Mouse (Mus musculus) embryo, embryonic 11 days (tissue): ENCODE data around the gene Padi6.

Experiments
- DNase-seq: peaks from one replicate; pipeline ENCODE4 v3.0.0-alpha.2; 2015

The Padi6 gene

GRCm38 (mm10) chr4:140747978-140748377 is 5.5 kb upstream of the Padi6 start:
- no peak for DNase-seq

DNA sequence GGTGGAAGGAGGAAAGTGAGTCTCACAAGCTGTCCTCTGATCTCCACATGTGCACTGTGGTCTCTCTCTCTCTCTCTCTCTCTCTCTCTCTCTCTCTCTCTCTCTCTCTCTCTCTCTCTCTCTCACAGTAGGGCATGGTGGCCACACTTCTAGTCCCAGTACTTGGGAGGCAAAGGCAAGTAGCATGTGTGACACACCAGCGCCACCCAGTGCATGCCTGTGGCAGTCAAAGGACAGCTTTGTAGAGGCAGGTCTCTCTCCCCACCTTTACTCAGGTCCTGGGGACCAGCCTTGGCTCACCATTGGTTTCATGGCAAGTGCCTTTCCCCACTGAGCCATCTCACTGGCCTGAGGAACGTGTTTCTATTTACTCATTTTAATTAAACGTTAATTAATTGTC is 2.2 kb upstream of the Padi6 start:
- DNase-seq = peak; percentile 54

GRCm38 (mm10) chr4:140743086-140743485 is 643 bp upstream of the Padi6 start:
- no peak for DNase-seq

- no peak for DNase-seq
Measured at GRCm38 (mm10) chr4:140741401-140741800, 1.0 kb downstream of the Padi6 start.

- DNase-seq = no peak
Measured at GRCm38 (mm10) chr4:140740655-140741054, 1.8 kb downstream of the Padi6 start.

GRCm38 (mm10) chr4:140732871-140733270 is 9.6 kb downstream of the Padi6 start:
- DNase-seq = no peak

DNA sequence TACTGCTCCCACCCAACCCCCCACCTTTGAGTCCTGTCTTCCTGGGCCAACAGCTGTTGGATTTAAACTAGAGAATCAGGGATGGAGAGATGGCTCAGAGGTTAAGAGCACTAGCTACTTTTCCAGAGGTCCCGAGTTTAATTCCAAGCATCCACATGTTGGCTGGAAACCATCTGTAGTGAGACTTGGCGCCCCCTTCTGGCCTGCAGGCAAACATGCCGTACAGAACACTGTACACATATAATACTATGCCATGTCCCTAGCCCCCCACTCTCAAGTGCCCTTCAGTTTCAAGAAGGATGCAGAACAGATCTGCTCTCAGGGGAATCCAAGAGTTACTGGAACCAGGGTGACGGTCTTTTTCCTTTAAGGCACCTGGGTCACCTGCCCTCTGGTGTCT is 10.8 kb downstream of the Padi6 start:
- DNase-seq = no peak

GRCm38 (mm10) chr4:140726907-140727306 is 15.5 kb downstream of the Padi6 start:
- no peak for DNase-seq

- no peak for DNase-seq
Measured at GRCm38 (mm10) chr4:140724739-140725138, 17.7 kb downstream of the Padi6 start.

- DNase-seq = peak; percentile 68
Measured at GRCm38 (mm10) chr4:140723801-140724200, 18.6 kb downstream of the Padi6 start.

GRCm38 (mm10) chr4:140723192-140723591 is 19.3 kb downstream of the Padi6 start:
- no peak for DNase-seq

- no peak for DNase-seq
Measured at GRCm38 (mm10) chr4:140722710-140723109, 19.7 kb downstream of the Padi6 start.

- no peak for DNase-seq
Measured at GRCm38 (mm10) chr4:140721968-140722490, 20.4 kb downstream of the Padi6 start.

DNA sequence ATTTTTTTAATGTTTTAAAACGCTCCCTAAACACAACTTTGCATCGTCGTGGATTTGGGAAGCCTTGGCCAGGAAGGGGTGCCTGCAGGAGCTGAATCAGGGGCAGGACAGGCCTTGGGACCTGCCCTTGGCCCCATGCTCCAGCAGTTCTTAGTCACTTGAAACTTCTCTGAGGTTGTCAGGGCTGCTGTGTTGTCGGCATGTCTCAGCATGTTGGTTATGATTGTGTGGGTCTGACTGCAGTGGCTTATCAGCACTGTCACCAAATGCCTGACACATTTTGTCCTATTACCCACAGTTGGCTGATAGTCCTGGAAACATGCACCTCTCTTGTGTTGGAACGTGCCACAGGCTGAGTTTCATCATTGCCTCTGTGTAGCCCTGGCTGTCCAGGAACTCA is 22.4 kb downstream of the Padi6 start:
- DNase-seq = no peak

DNA sequence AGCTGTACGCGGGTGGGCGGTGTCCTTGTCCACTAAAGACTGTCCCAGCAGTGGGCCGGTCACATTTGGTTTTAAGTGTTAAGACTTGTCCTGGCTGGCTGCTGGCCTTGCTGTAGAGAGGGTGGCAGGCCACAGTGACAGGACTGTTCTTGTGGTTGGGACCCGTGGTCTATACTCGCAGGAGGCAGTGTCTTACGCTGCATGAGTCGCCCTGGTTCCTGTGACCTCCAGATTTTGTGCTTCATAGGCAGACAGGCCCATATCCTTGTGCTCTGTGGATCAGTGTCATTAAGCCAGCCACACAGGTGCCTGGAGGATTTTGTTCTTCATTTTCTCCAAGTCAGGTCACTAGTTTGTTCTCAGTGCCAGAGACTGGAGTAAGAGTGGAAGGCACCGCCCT is 24.0 kb downstream of the Padi6 start:
- DNase-seq = no peak

DNA sequence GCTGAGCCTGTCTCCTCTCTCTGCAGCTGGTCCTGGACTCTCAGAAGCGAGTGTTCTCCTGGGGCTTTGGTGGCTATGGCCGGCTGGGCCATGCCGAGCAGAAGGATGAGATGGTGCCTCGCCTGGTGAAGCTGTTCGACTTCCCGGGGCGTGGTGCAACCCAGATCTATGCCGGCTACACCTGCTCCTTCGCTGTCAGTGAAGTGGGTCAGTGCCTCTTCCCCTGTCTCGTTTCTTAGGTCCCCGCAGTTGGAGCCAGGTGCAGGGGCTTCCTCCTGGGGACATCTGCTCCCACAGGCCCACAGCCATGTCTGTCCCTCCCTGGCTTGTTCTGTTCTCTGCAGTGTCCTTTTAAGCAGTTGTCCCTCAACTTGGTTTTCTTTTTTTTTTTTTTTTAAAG is 25.4 kb downstream of the Padi6 start:
- DNase-seq = no peak

DNA sequence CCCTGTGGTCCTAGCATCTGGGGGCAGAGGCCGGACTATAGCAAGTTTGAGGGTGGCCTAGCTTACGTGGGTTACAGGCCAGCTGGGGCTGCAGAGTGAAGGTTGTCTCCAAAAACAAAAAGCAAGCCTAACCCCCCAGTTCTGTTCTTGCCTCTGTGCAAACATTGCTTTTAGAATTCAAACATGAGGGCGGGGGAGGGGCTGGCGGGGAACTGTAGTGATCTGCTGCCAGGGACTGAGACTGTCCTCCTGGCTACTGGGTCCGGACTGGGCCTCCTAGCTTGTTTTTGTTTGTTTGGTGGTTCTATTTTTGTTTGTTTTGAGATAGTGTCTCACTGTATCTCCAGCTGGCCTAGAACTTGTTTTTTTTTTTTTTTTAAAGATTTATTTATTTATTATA is 27.9 kb downstream of the Padi6 start:
- no peak for DNase-seq

GRCm38 (mm10) chr4:140713480-140714365 is 28.7 kb downstream of the Padi6 start:
- peak; percentile 83 for DNase-seq

DNA sequence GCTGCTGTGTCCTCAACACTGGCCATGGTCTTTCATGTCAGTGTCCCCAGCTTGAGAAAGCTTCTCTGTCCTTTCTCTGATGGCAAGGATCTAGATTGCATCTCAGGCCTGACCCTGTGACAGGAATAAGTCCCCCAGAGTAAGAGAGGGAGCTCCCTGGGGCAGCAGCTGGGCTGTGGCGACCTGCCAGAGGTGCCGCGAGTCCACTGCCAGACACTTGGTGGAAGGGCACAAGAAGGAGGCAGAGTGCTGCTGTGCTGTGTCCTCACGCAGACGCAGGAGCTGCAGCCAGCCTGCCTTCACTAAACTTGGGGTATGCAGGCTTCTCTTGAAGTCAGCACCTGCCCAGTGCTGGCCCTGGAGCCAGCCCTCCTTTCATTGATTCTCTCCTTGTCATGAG is 31.1 kb downstream of the Padi6 start:
- DNase-seq = no peak

DNA sequence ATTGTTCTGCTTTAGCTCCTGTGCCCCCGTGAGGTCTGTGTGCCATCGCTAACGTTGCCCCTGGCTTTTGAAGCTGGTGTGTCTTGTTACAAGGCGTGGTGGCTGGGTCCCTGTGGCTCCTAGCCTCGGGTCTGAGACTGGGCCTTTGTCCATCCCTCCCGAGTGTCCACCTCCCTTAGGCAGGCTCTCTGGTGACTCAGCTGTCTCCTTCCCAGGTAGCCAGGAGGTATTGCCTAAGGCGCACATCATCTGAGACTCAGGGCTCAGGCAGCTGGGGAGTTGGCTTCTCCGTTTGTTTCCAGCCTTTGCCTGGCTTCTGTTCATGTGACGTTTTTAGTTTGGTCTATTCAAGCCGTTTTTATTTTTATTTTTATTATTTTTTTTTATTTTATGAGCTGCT is 31.7 kb downstream of the Padi6 start:
- DNase-seq = no peak

- DNase-seq = no peak
Measured at GRCm38 (mm10) chr4:140709617-140710016, 32.8 kb downstream of the Padi6 start.

GRCm38 (mm10) chr4:140709111-140709510 is 33.3 kb downstream of the Padi6 start:
- no peak for DNase-seq

- no peak for DNase-seq
Measured at GRCm38 (mm10) chr4:140708297-140708927, 34.0 kb downstream of the Padi6 start.

GRCm38 (mm10) chr4:140707615-140708014 is 34.8 kb downstream of the Padi6 start:
- no peak for DNase-seq
